Mouse (Mus musculus) liver, embryonic 11.5 days (tissue): ENCODE data around the gene Ncan. TPM values are rescaled to one million over a fixed set of nuclear protein-coding genes. Genes with fewer than 3 reads are reported as not detected.

Experiments
- ATAC-seq: fragments of 200-750 bp; cut with Nextera tagmentation; replicated peaks from 2 replicates; pipeline ENCODE4 v1.8.0; 2017; ENCODE audit warnings: moderate number of reproducible peaks, mild to moderate bottlenecking, moderate TSS enrichment, moderate library complexity; ENCODE audit not compliant: low FRiP score
- DNase-seq: peaks from one replicate; pipeline ENCODE4 v3.0.0-alpha.2; 2017; ENCODE audit warnings: low spot score
- H3K27ac ChIP-seq: fragments of 300-500 bp; sonication (generic); 2 replicates; pipeline ENCODE4 v1.5.1; 2014; ENCODE audit warnings: mild to moderate bottlenecking, low read depth, low read length, control low read depth
- H3K27me3 ChIP-seq: fragments of 300-500 bp; sonication (generic); replicated peaks from 2 replicates; pipeline ENCODE4 v1.6.1; 2014; ENCODE audit warnings: low read length, mixed read lengths; ENCODE audit not compliant: control insufficient read depth, insufficient read depth
- H3K36me3 ChIP-seq: fragments of 300-500 bp; sonication (generic); 2 replicates; pipeline ENCODE4 v1.6.1; 2014; ENCODE audit warnings: mild to moderate bottlenecking, low read length, moderate library complexity, mixed read lengths; ENCODE audit not compliant: control insufficient read depth, insufficient read depth
- H3K4me1 ChIP-seq: fragments of 300-500 bp; sonication (generic); replicated peaks from 2 replicates; pipeline ENCODE4 v1.6.1; 2014; ENCODE audit warnings: low read length, mixed read lengths; ENCODE audit not compliant: control insufficient read depth, insufficient read depth
- H3K4me2 ChIP-seq: fragments of 300-500 bp; sonication (generic); 2 replicates; pipeline ENCODE4 v1.6.1; 2014; ENCODE audit warnings: mild to moderate bottlenecking, control low read depth, moderate library complexity
- H3K4me3 ChIP-seq: fragments of 300-500 bp; sonication (generic); 2 replicates; pipeline ENCODE4 v1.5.1; 2014; ENCODE audit warnings: low read depth, low read length, control low read depth
- H3K9ac ChIP-seq: fragments of 300-500 bp; sonication (generic); 2 replicates; pipeline ENCODE4 v1.6.1; 2014; ENCODE audit warnings: low read depth, low read length, control low read depth
- H3K9me3 ChIP-seq: fragments of 300-500 bp; sonication (generic); 2 replicates; pipeline ENCODE4 v1.6.1; 2016; ENCODE audit warnings: low read length, inconsistent platforms, mixed read lengths; ENCODE audit not compliant: control insufficient read depth
- WGBS: fragments of 180-500 bp; shearing (Covaris S2); extraction: QIAGEN DNeasy Blood & Tissue Kit; methylation state at CpG from one replicate; pipeline ENCODE4 v1.1.7; 2014; 5-methylcytosine and 5-hydroxymethylcytosine counted together
- polyA plus RNA-seq: library from polyadenylated mRNA; unstranded; fragments of >200 nt; fragmentation: Nextera tagmentation; extraction: Ambion mirVana; gene quantifications from 2 replicates; pipeline ENCODE4 v1.2.1, GENCODE M21; 2014

Gene Ncan
- polyA plus RNA-seq, 1 experiment from 2014 or later = 0.15 TPM

DNA sequence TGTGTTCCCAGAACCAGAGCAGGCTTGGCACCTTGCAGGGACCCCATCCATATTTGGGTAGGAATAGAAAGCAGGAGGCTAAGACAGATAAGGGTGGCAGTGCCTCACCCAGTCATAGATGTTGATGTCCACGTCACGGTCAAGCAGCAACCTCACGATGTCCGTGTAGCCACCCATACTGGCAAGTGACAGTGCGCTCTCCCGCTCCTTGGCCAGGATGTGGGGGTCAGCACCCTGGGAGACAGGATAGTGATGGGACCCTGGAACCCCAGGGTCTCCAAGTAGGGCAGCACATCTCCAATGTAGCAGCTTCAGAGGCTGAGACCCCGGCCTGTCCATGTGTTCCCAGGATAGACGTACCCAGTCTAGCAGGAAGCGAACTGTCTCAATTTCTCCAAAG lies 14.3 kb upstream of the Ncan start:
- no peak overlapping the region for H3K9ac ChIP-seq
- H3K4me3 ChIP-seq = no peak overlapping the region
- ATAC-seq = no peak
- H3K4me2 ChIP-seq = no peak overlapping the region
- WGBS = 81% methylated on average over 9 of the region's 9 CpGs
- peaks cover 13% of the 10 kb centered on the region; the same call in 1 of the 2 replicates for H3K36me3 ChIP-seq
- H3K4me1 ChIP-seq = peaks cover 21% of the 10 kb centered on the region
- DNase-seq = no peak
- H3K27ac ChIP-seq = no peak overlapping the region
- H3K9me3 ChIP-seq = no peaks in the 10 kb centered on the region
- no peaks in the 10 kb centered on the region for H3K27me3 ChIP-seq

DNA sequence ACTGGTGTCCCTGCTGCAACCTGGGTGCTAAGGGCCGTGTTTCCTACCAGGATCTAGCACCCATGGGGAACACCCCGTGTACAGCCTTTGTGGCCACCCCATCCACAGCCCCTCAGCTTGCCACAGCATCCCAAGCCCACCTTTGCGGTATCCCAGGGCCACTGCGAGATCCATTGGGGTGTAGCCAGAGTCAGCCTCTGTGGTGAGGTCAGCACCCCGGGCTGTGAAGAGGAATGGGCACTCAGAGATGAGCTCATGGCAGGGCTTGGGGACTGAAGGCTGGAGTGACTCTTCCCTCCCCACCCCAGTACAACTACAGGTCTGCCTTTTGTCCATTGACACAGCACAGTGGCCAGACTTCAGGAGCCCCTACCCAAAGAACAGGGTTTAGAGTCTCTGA lies 13.4 kb upstream of the Ncan start:
- DNase-seq (no peak), ATAC-seq (no peak)
- Histone ChIP-seq H3K4me1 (peaks cover 21% of the 10 kb centered on the region), H3K36me3 (peaks cover 13% of the 10 kb centered on the region; the same call in 1 of the 2 replicates), H3K27ac (no peak overlapping the region), H3K4me2 (no peak overlapping the region), H3K9ac (no peak overlapping the region), H3K27me3 (no peaks in the 10 kb centered on the region), H3K9me3 (no peaks in the 10 kb centered on the region), H3K4me3 (no peak overlapping the region)
- 86% methylated on average over 5 of the region's 5 CpGs for WGBS

DNA sequence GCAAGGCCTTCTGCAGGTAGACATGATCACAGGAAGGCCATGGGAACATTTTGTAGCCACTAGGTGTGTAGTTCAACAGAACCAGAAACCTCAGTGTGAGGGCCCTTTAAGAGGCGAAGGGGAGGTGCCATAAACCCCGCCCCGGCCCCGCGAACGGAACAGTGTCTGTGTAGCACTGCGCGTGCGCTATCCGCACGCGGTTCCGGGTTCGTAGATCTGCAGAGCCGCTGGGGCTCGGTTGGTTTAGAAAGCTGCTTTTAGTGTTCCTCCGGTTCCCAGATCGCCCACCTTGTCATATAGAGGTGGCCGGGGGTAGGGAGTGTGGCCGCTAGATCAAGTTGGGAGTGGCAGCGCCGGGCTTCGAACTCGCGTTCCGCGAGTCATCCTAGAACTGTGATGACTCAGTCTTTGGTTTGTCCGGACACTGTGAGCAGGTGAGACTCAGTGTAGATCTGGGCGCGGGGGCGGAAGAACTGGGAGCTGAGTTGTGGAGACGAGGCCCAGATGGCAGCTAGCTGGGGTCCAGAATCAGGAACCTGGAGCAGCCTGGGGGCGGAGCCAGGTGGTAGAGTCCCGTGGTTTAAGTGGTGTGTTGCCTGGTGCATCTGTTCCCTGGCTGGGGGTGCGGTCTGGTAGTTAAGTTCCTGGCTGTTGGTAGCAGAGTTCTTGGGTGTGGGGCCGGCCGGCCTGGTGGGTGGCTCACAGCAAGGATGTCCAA lies 10.7 kb upstream of the Ncan start, which contains the start of gene Nr2c2ap:
Gene Nr2c2ap (plus strand): TSS at position 168 of the 718 bp plus-strand sequence.
- H3K27ac ChIP-seq = 0 out of 2 replicates have a peak within 1 kb of the TSS, but pooled peaks have one; percentile 45
- peak within 1 kb of the TSS; percentile 89 for H3K9ac ChIP-seq
- peaks cover 10% of the 10 kb centered on the region; the same call in 1 of the 2 replicates for H3K36me3 ChIP-seq
- whole genome bisulfite sequencing = under 1% methylated on average over 37 of the region's 37 CpGs
- peak; percentile 87 for ATAC-seq
- peak within 1 kb of the TSS; percentile 78 for H3K4me2 ChIP-seq
- H3K9me3 ChIP-seq = no peaks in the 10 kb centered on the region
- peak within 1 kb of the TSS; percentile 84 for H3K4me3 ChIP-seq
- no peaks in the 10 kb centered on the region for H3K27me3 ChIP-seq
- H3K4me1 ChIP-seq = peaks cover 16% of the 10 kb centered on the region
- DNase-seq = peak; percentile 82

DNA sequence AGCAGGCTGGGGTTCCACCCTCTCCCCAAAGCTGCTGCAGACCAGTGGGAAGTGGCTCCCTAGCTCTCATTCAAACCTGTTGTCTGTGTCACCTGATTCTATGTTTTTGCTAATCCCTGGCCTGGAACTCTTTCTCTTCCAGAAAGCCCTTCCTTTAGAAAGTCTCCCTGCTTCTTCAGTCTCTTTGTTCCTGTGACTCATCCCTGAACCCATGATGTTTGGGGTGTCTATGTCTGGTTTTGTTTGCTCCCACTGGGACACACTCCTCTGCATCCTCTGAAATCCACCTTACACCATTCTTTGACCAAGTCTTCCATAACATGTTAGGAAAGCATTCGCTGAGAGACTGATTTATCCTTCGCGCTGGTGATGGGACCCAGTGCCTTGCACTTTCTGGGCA lies 9.4 kb upstream of the Ncan start:
- H3K27me3 ChIP-seq = no peaks in the 10 kb centered on the region
- no peak overlapping the region for H3K9ac ChIP-seq
- DNase-seq = no peak
- H3K4me3 ChIP-seq = no peak overlapping the region
- H3K9me3 ChIP-seq = no peaks in the 10 kb centered on the region
- 80% methylated on average over 3 of the region's 3 CpGs for WGBS
- no peak for ATAC-seq
- H3K4me1 ChIP-seq = peaks cover 16% of the 10 kb centered on the region
- H3K4me2 ChIP-seq = no peak overlapping the region
- no peak overlapping the region for H3K27ac ChIP-seq
- peaks cover 6% of the 10 kb centered on the region; the same call in 1 of the 2 replicates for H3K36me3 ChIP-seq

DNA sequence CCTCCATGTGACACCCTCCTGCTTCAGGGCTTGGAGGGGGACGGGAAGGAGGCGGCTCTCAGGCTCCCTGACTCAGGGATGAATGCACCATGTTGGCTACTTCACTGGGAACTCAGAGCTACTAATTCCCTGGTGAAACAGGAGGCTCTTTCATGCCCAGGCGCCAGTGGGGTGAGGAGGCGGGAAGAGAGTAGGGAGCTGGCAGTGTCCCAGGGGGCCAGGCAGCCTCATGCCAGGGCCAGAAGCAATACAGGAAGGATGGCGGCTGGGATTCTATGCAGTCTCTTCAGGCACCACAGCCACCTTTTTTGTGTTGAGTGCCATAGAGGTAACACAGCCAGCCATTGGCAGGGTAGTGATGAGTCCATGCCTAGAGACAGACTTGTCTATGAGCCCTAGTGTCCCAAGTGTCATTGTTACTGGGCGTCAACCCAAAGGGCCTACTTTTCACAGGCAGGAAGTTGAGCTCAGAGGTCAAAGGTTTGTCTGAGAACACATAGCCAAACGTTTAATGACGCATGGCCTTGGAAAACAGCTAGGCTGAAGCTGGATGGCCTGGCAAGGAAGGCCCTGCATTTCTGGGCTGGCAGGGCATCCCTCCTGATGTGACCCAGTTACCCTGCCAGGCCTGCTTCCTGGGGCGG lies 8.8 kb upstream of the Ncan start:
- Histone ChIP-seq H3K4me2 (no peak overlapping the region), H3K36me3 (peaks cover 6% of the 10 kb centered on the region; the same call in 1 of the 2 replicates), H3K27ac (no peak overlapping the region), H3K27me3 (no peaks in the 10 kb centered on the region), H3K9me3 (no peaks in the 10 kb centered on the region), H3K4me1 (peaks cover 16% of the 10 kb centered on the region), H3K9ac (no peak overlapping the region), H3K4me3 (no peak overlapping the region)
- WGBS = 76% methylated on average over 9 of the region's 9 CpGs
- ATAC-seq = no peak
- DNase-seq = no peak

DNA sequence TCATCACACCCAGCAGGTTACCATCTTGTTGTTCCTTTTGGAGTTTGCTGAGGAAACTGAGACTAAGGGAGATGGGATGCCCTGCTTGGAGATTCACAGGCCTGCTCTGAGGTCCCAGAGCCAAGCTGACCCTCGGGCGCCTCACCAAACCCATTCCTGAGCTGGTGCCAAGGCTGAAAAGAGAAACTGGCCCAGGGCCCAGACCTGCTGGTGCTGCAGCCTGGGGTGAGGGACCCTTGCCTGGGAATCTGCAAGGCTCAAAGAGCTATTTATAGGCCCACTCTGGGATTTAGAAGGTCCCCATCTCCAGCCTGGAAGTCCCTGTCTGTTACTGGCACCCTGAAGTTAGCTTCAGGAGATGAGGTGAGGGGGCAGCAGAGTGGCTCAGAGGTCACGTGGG lies 7.8 kb upstream of the Ncan start:
- WGBS = 76% methylated on average over 3 of the region's 3 CpGs
- no peak overlapping the region for H3K9ac ChIP-seq
- no peaks in the 10 kb centered on the region for H3K9me3 ChIP-seq
- H3K27ac ChIP-seq = no peak overlapping the region
- H3K4me1 ChIP-seq = peaks cover 13% of the 10 kb centered on the region
- no peak overlapping the region for H3K4me2 ChIP-seq
- H3K27me3 ChIP-seq = no peaks in the 10 kb centered on the region
- H3K36me3 ChIP-seq = peaks cover 4% of the 10 kb centered on the region; the same call in 1 of the 2 replicates
- no peak for DNase-seq
- H3K4me3 ChIP-seq = no peak overlapping the region
- no peak for ATAC-seq

DNA sequence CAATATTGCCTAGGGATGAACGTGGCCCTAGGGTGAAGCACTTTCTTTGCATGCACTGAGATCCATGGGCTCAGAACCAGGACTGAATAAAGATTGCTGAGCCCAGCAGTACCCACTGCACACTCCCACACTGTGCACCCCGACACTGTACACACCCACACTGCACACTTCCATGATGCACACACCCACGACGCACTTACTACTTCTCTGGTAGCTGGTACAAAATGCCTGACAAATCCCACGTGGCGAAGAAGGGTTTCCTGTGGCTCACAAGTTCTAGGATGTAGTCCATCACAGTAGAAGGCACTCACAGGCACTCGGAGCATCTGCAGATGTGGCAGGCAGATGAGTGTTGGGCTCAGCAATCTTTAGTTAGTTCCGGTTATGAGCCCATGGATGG lies 4.3 kb upstream of the Ncan start:
- H3K4me1 ChIP-seq = no peaks in the 10 kb centered on the region
- 60% methylated on average over 8 of the region's 8 CpGs for WGBS
- no peak overlapping the region for H3K4me2 ChIP-seq
- no peak overlapping the region for H3K27ac ChIP-seq
- no peak overlapping the region for H3K4me3 ChIP-seq
- H3K27me3 ChIP-seq = peaks cover 18% of the 10 kb centered on the region
- H3K36me3 ChIP-seq = no peaks in the 10 kb centered on the region
- no peak for DNase-seq
- H3K9me3 ChIP-seq = no peaks in the 10 kb centered on the region
- ATAC-seq = no peak
- no peak overlapping the region for H3K9ac ChIP-seq

DNA sequence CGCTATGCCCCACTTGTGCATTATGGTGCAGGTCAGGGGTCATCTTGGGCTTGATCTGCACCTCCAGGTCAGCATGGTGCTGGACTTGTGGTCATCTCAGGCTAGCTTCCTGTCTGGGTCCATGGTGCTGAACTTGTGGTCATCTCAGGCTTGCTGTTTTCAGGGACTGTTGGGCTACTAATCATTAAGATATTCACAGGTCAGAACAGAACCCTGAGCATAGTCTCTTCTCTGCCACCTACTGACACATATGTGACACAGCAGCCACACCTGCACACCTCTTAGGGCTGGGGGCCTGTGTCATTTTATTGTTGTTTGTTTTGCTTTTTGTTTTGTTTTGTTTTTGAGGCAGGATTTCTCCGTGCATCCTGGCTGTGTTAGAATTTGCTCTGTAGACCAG lies 2.2 kb upstream of the Ncan start:
- H3K27me3 ChIP-seq = peaks cover 40% of the 10 kb centered on the region
- H3K4me2 ChIP-seq = no peak overlapping the region
- DNase-seq = no peak
- H3K36me3 ChIP-seq = no peaks in the 10 kb centered on the region
- no peak overlapping the region for H3K9ac ChIP-seq
- no peak overlapping the region for H3K27ac ChIP-seq
- no peak overlapping the region for H3K4me3 ChIP-seq
- H3K4me1 ChIP-seq = no peaks in the 10 kb centered on the region
- 56% methylated on average over 2 of the region's 2 CpGs for WGBS
- no peaks in the 10 kb centered on the region for H3K9me3 ChIP-seq
- no peak for ATAC-seq
